Mouse (Mus musculus): ENCODE data around the gene Chst3.

Chst3 gene

DNA sequence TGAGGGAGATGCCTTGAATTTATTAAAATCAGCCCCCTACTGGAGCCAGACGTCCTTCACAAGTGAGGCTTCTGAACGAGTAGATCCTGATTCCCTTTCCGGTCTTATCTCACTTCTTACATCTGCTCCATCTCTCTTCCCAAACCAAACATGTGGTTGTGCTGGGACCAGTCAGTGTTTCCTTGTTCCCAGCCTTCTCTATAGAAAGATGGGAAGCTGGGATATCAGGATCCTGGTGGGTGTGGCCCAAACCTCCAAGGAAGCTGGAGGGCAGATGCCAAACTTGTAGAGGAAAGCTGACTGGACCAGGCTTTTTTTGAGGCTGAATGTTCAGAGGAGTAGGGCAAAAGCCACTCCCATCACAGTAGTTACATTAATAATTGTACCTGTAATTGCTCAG, 44.6 kb downstream of the Chst3 start:
- Histone ChIP-seq H3K4me3 (replicated peaks; ENCODE audit: low read length) (no peak overlapping the region), H3K27me3 (ENCODE audit: insufficient read depth, low read length) (no peaks in the 10 kb centered on the region), H3K36me3 (ENCODE audit: insufficient read depth, low read length) (no peaks in the 10 kb centered on the region), H3K4me1 (replicated peaks; ENCODE audit: low read depth, low read length) (peaks cover 53% of the 10 kb centered on the region), H3K9me3 (ENCODE audit: low read length) (peaks cover 52% of the 10 kb centered on the region)
- TF ChIP-seq NANOG (IDR thresholded peaks at IDR 0.05; ENCODE audit: borderline replicate concordance, low read length) (no peak), CTCF (conservative IDR thresholded peaks at IDR 0.05; ENCODE audit: low read length) (no peak), POU5F1 (IDR thresholded peaks at IDR 0.05; ENCODE audit: borderline replicate concordance, low read length) (no peak)

GRCm38 (mm10) chr10:60173035-60173434, 46.0 kb downstream of the Chst3 start:
- no peak for TF ChIP-seq NANOG (IDR thresholded peaks at IDR 0.05; ENCODE audit: borderline replicate concordance, low read length)
- no peak for TF ChIP-seq POU5F1 (IDR thresholded peaks at IDR 0.05; ENCODE audit: borderline replicate concordance, low read length)
- no peak for TF ChIP-seq CTCF (conservative IDR thresholded peaks at IDR 0.05; ENCODE audit: low read length)
- peaks cover 66% of the 10 kb centered on the region for H3K9me3 ChIP-seq (ENCODE audit: low read length)
- H3K36me3 ChIP-seq (ENCODE audit: insufficient read depth, low read length), result peaks cover 7% of the 10 kb centered on the region; the same call in 1 of the 2 replicates
- H3K4me3 ChIP-seq (replicated peaks; ENCODE audit: low read length), result no peak overlapping the region
- H3K27me3 ChIP-seq (ENCODE audit: insufficient read depth, low read length), result no peaks in the 10 kb centered on the region
- peaks cover 47% of the 10 kb centered on the region for H3K4me1 ChIP-seq (replicated peaks; ENCODE audit: low read depth, low read length)

- TF ChIP-seq NANOG (IDR thresholded peaks at IDR 0.05; ENCODE audit: borderline replicate concordance, low read length), result no peak
- TF ChIP-seq POU5F1 (IDR thresholded peaks at IDR 0.05; ENCODE audit: borderline replicate concordance, low read length), result no peak
- Histone ChIP-seq H3K27me3 (ENCODE audit: insufficient read depth, low read length) (no peaks in the 10 kb centered on the region), H3K4me1 (replicated peaks; ENCODE audit: low read depth, low read length) (peaks cover 43% of the 10 kb centered on the region), H3K4me3 (replicated peaks; ENCODE audit: low read length) (no peak overlapping the region), H3K9me3 (ENCODE audit: low read length) (peaks cover 74% of the 10 kb centered on the region), H3K36me3 (ENCODE audit: insufficient read depth, low read length) (peaks cover 7% of the 10 kb centered on the region; the same call in 1 of the 2 replicates)
Observed at GRCm38 (mm10) chr10:60172306-60172705, 46.8 kb downstream of the Chst3 start.

- Histone ChIP-seq H3K4me1 (replicated peaks; ENCODE audit: low read depth, low read length) (peaks cover 51% of the 10 kb centered on the region), H3K27me3 (ENCODE audit: insufficient read depth, low read length) (no peaks in the 10 kb centered on the region), H3K4me3 (replicated peaks; ENCODE audit: low read length) (no peak overlapping the region), H3K36me3 (ENCODE audit: insufficient read depth, low read length) (peaks cover 7% of the 10 kb centered on the region; the same call in 1 of the 2 replicates), H3K9me3 (ENCODE audit: low read length) (peaks cover 74% of the 10 kb centered on the region)
- no peak for TF ChIP-seq POU5F1 (IDR thresholded peaks at IDR 0.05; ENCODE audit: borderline replicate concordance, low read length)
- TF ChIP-seq CTCF (conservative IDR thresholded peaks at IDR 0.05; ENCODE audit: low read length), result no peak
- TF ChIP-seq NANOG (IDR thresholded peaks at IDR 0.05; ENCODE audit: borderline replicate concordance, low read length), result no peak
Observed at GRCm38 (mm10) chr10:60171368-60171767, 47.7 kb downstream of the Chst3 start.

- Histone ChIP-seq H3K36me3 (ENCODE audit: insufficient read depth, low read length) (peaks cover 7% of the 10 kb centered on the region; the same call in 1 of the 2 replicates), H3K27me3 (ENCODE audit: insufficient read depth, low read length) (no peaks in the 10 kb centered on the region), H3K4me3 (replicated peaks; ENCODE audit: low read length) (no peak overlapping the region), H3K9me3 (ENCODE audit: low read length) (peaks cover 73% of the 10 kb centered on the region), H3K4me1 (replicated peaks; ENCODE audit: low read depth, low read length) (peaks cover 51% of the 10 kb centered on the region)
- no peak for TF ChIP-seq POU5F1 (IDR thresholded peaks at IDR 0.05; ENCODE audit: borderline replicate concordance, low read length)
- no peak for TF ChIP-seq CTCF (conservative IDR thresholded peaks at IDR 0.05; ENCODE audit: low read length)
- peak; percentile 65; the same call in 1 of the 2 replicates for TF ChIP-seq NANOG (IDR thresholded peaks at IDR 0.05; ENCODE audit: borderline replicate concordance, low read length)
Observed at GRCm38 (mm10) chr10:60170326-60171089, 48.6 kb downstream of the Chst3 start.

DNA sequence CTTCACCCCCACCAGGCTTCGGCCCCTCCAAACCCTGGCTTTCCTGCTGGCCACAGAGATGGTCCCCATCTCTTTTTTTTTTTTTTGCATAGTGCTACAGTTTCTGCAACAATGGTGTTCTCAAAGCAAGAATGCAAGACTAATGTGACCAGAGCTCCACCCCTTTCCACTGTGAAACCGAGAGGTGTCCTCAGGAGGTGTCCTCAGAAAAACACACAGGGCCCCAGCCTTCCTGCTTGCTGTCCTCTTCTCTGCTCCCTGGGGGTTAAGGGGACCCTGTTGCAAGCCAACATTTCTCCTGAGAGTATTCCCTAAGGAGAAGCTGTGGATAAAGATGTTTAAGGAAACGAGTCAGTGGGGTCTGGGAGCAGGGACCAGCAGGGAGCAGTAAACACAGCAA, 50.1 kb downstream of the Chst3 start:
- H3K9me3 ChIP-seq (ENCODE audit: low read length), result peaks cover 58% of the 10 kb centered on the region
- H3K4me1 ChIP-seq (replicated peaks; ENCODE audit: low read depth, low read length), result peaks cover 57% of the 10 kb centered on the region
- H3K4me3 ChIP-seq (replicated peaks; ENCODE audit: low read length), result no peak overlapping the region
- peaks cover 7% of the 10 kb centered on the region; the same call in 1 of the 2 replicates for H3K36me3 ChIP-seq (ENCODE audit: insufficient read depth, low read length)
- TF ChIP-seq NANOG (IDR thresholded peaks at IDR 0.05; ENCODE audit: borderline replicate concordance, low read length), result no peak
- TF ChIP-seq POU5F1 (IDR thresholded peaks at IDR 0.05; ENCODE audit: borderline replicate concordance, low read length), result no peak
- no peak for TF ChIP-seq CTCF (conservative IDR thresholded peaks at IDR 0.05; ENCODE audit: low read length)
- H3K27me3 ChIP-seq (ENCODE audit: insufficient read depth, low read length), result no peaks in the 10 kb centered on the region

DNA sequence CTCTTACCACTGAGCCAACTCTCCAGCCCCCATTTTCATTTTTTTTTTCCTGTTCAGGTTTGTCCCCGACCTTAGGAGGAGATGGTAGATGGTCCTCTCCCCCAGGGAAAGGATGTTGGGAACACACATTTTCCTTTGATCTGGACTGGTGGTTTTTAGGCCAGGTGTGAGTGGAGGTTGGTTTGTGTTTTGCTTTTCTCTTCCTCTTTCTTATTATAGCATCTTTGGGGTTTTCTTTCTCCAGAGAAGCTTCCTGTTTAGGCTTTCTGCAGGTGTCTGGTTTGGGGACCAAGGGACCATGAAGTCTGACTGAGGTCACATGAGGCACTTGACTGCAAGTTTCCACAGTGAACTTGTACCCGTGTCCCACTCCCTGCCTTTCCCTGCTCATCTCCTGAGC, 50.8 kb downstream of the Chst3 start:
- no peak for TF ChIP-seq NANOG (IDR thresholded peaks at IDR 0.05; ENCODE audit: borderline replicate concordance, low read length)
- TF ChIP-seq POU5F1 (IDR thresholded peaks at IDR 0.05; ENCODE audit: borderline replicate concordance, low read length), result no peak
- no peak for TF ChIP-seq CTCF (conservative IDR thresholded peaks at IDR 0.05; ENCODE audit: low read length)
- Histone ChIP-seq H3K36me3 (ENCODE audit: insufficient read depth, low read length) (peaks cover 7% of the 10 kb centered on the region; the same call in 1 of the 2 replicates), H3K27me3 (ENCODE audit: insufficient read depth, low read length) (no peaks in the 10 kb centered on the region), H3K9me3 (ENCODE audit: low read length) (peaks cover 51% of the 10 kb centered on the region), H3K4me1 (replicated peaks; ENCODE audit: low read depth, low read length) (peaks cover 63% of the 10 kb centered on the region), H3K4me3 (replicated peaks; ENCODE audit: low read length) (no peak overlapping the region)

- Histone ChIP-seq H3K36me3 (ENCODE audit: insufficient read depth, low read length) (peaks cover 7% of the 10 kb centered on the region; the same call in 1 of the 2 replicates), H3K9me3 (ENCODE audit: low read length) (peaks cover 45% of the 10 kb centered on the region), H3K4me1 (replicated peaks; ENCODE audit: low read depth, low read length) (peaks cover 79% of the 10 kb centered on the region), H3K4me3 (replicated peaks; ENCODE audit: low read length) (no peak overlapping the region), H3K27me3 (ENCODE audit: insufficient read depth, low read length) (no peaks in the 10 kb centered on the region)
- TF ChIP-seq CTCF (conservative IDR thresholded peaks at IDR 0.05; ENCODE audit: low read length), result no peak
- TF ChIP-seq NANOG (IDR thresholded peaks at IDR 0.05; ENCODE audit: borderline replicate concordance, low read length), result peak; percentile 70; the same call in 1 of the 2 replicates
Observed at GRCm38 (mm10) chr10:60166068-60166467, 53.0 kb downstream of the Chst3 start.
